Mouse (Mus musculus): ENCODE measurements around the gene Rnpc3. TPM values are rescaled to one million over a fixed set of nuclear protein-coding genes. Genes with fewer than 3 reads are reported as not detected.

Gene Rnpc3
- 1.9 and 2.3 TPM in 2 replicates for polyA plus RNA-seq (2012; rRNA removed)

DNA sequence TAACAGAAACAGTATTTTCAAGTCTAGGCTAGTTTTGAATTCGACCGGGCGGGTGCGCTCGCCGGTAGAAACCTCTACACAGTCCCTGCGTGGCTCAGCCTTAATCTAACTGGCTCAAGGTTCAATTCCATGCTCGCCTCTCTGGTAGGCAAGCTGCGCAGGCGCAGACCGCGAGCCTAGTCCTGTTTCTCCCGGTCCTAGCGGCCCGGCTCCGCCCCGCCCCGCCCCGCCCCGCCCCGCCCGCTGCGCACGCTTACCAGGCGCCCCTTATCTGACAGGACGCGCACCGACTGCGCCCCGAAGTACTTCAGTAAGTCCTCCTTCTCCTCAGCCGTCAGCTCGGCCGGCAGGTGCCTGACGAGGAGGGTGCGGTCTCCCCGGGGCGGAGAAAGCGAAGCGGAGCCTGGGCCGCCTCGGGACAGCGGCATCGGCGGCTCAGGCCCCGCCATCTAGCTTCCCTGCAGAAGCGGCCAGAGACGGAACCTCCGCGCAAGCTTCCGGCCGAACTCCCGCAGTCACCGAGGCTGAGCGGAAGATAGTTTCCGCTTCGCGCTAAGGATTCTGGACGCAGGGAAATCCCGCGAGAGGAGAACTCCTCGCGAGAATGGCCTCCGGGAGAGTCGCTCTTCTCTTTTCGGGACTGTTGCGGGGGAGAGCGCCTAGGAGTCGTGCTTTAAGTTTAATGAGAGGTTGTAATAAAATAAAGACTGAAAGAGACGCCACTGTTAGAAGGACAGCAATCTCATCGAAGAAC, at the start of gene Rnpc3:
Gene Rnpc3, minus strand, starts transcription at position 544 of the 754 bp plus-strand sequence.

DNA sequence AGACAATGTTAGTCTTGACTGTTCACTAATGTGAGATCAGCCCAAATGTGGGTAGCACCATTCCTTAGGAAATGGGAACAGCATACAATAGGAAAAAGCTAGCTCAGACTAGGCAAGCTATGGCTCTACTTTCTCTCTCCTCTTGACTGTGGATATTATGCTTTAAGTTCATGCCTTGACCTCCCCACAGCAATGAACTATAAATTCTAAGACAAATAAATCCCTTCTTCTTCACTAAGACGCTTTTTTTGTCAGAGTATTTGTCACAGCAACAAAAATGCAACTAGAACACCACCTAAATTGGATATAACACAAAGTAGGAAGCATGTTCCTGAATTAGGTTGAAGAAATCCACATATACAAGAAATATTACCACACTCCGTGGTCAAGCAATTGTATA, 23.4 kb downstream of the Rnpc3 start, which contains the start of gene Amy1:
Gene Amy1, minus strand, starts transcription at position 101 of the 400 bp plus-strand sequence.

Other genes starting within 250 kb of the Rnpc3 start
- gene Amy2a1, start 97.7 kb downstream of the Rnpc3 start, polyA plus RNA-seq (2012; rRNA removed) = 0.53 TPM in 1 of 2 replicates, not detected in the other
- gene Amy1, start 23.4 kb downstream of the Rnpc3 start, polyA plus RNA-seq (2012; rRNA removed) = 0.13 and 0.28 TPM in 2 replicates

All from stomach, adult 2 months (tissue).